Mouse (Mus musculus) NIH3T3 (cell line): ENCODE measurements around the gene Slc25a25.
A peak's percentile ranks its signal among the peaks of the same experiment; 100 is the strongest.

ENCODE experiments used
- DNase-seq: peaks from one replicate; pipeline ENCODE4 v3.0.0-alpha.2; 2012; ENCODE audit warnings: low read depth

Gene Slc25a25

DNA sequence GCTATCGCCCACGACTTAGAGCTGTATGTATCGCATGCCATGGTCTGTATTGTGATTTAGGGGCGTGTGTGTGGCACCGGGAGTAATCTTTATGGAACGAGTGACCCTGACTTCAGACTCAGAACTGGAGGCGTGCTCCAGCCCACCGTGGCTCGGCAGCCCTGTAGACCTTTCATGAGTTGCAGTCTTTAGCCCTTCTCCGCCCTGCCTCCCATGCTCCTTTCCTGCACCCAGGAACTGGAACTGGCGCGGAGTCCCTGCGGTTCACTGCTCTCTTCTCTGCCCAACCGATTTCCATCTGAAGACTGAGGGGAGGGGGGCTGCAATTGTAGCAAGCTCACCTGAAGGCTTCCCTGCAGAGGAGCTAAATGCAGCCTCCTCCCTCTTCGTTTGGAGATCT lies 54.5 kb downstream of the Slc25a25 start:
- DNase-seq: no peak

DNA sequence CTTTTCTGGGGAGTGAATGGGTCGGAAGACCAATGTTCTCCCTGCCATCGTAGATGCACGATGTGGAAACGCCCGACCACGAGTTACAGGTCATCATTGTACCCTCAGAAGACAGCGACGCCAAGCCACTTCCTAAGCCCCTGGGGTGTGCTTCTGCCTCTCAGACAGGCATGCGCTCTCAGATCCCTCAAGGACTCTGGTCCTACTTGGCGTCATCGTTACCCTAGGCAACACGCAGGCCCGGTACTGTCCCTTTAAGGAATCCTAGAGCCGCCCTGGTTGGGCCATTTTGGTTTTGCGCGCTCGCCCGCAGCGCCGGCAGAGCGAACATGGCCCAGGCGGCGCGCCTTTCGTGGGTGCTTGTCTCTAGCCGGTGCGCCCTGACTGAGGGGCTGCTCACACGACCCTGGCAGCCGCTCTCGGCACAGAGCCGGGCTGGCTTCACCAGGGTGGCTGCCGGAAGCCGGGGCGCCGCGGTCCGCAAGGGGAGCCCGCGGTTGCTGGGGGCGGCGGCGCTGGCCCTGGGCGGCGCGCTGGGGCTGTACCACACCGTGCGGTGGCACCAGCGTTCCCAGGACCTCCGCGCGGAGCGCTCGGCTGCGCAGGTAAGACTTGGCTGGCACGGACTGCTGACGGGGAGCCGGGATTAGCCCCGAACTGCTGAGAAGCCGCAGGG lies 55.2 kb downstream of the Slc25a25 start:
- DNase-seq: peak; percentile 94

DNA sequence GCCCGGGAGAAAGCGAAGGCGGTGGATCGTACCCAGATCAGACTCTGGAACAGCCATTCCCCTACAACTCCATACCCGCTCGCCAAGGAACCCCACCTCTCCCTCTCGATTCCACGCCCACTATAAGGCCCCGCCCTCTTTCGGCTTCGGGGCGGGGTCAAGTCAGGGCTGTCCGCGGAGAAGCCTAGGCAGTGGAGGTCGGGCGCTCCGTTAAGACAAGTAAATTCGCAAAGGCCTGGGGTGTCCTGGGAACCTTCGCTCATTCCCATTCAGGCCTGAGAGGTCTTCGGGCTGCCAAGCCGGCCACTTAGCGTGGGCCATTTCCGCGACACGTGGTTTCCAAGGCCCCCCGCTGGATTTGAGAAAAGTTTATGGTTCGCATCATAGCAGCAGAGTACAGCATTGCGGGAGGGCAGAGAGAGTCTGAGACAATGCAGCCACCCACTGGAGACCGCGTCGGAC lies 55.7 kb downstream of the Slc25a25 start, which contains the start of gene Ptges2:
Gene Ptges2, plus strand, starts transcription at position 413 of the 462 bp plus-strand sequence.
- DNase-seq: peak; percentile 94

DNA sequence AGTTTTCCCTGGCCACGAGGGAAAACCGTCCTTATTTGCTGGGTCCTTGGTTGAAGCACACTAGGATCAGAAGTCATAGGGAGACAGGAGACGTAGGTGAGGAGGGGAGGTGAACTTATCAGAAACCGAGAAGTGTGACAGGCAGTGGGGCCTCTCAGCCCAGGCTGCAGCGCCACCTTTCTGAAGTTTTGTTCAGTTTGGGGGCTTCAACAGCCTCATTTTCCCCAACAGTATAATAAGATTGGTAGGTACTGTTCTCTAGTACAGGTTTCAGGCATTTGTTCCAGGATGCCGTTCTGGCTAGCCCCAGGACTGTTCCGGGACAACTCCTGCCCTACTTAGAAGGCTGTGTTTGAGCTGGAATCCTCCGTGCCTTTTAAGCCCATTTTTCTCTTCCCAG lies 56.3 kb downstream of the Slc25a25 start:
- peak; percentile 68 for DNase-seq

DNA sequence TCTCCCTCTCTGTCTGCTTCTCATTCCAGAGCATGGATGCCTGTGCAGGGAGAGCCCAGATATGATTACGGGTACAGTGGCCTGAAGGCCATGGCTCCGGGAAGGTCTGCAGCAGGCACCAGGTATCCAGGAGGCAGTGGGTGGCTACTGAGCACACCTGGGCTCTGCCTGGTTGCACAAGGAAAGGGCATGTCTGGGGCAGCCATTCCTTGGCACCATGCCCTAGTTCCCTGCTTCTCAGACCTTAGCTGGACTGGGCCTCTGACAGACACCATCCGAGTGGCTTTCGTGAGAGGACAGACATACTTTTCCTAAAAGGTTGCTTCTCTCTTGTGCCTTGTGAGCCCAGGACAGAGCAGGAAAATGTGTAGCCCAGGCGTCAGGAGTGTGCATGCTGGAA lies 59.2 kb downstream of the Slc25a25 start:
- DNase-seq: no peak

DNA sequence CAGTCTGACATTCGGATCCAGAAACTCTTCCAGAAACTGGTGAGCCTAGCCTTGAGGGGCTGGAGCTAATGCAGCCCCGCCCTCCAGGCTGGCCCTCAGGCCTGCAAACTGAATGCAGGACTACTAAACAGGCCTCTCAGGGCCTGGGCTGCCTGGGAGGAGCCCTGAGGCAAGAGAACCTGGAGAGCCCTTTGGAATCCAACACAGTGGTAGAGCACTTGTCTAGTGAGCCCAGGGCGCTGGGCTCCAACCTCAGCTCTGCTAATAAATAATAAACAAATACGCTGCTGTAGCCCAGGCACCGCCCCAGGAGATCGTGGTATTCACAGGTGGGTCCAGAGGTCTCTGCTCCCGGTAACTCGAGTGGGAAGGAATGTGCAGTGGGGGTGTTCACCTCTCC lies 60.4 kb downstream of the Slc25a25 start:
- DNase-seq: peak; percentile 42

DNA sequence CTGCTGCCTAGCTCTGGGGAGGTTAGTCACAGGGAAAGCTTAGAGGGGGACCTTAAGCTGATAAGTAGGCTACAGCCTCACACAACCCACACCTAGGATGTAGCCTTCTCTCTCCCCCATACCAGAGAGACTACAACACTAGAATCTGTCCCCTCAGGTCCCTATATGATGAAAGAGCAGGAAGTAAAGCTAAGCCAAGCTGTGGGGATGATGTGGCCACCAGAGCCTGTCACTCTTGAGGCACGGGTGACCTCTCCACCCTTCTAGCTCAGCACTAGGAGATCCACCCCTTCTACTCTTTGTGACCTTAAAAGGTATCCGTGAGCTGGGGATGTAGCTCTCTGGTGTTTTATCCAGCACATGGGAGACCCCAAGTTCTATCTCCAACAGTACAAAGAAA lies 62.1 kb downstream of the Slc25a25 start:
- no peak for DNase-seq

DNA sequence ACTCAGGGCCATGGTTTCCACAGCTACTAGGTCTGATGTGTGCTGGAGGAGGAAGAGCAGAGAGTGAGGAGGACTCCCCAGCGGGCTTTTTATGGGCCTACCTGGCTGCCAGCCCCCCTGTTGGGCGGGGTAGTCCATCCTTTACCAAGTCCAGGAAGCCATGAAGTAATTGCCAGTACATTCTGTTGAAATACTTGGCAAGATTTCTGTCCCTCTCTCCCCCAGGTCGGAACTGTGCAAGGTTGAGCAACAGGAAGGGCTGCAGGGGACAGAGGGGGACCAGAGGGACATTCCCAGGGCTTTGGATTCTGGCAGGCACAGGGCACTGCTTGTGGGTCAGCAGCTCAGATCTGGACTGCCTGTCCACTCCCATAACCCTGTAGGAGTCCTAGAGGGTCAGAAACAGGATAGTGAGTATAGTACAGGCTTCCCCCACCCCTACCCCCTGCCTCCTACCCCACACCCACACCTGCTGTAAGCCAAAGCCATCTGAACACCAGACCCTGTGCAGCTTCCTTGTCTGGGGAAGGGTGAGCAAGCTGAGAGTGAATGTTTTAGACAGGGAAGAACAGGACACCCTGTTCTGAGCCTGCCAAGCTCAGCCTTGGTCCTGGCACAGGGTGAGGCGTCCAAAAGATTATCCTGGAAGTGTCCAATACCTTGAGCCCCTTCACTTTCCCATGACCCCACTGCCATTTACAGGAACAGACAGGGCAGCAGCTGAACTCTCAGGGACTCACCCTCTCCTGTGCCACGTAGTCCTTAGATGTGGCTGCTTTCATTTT lies 63.3 kb downstream of the Slc25a25 start, which contains the start of gene Lcn2:
Gene Lcn2, minus strand, starts transcription at position 547 of the 785 bp plus-strand sequence.
- DNase-seq: no peak

DNA sequence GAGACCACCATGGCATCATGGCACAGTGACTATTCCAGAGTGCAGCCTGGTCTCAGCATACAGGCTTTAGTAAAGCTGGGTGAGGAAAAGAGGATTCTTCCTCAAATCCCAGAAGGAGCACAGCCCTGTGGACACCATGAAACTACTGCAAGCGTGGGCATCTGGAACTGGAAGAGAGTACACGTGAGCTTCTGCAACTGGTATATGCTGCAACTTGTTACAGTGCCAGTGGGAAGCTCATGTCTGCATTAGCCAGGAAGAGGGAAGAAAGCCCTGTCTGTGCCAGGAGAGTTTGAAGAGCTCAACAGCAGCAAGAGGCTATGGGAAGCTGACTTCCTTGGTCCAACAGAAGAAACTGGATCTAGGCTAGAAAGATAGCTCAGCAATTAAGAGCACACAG lies 68.6 kb downstream of the Slc25a25 start:
- DNase-seq: no peak

DNA sequence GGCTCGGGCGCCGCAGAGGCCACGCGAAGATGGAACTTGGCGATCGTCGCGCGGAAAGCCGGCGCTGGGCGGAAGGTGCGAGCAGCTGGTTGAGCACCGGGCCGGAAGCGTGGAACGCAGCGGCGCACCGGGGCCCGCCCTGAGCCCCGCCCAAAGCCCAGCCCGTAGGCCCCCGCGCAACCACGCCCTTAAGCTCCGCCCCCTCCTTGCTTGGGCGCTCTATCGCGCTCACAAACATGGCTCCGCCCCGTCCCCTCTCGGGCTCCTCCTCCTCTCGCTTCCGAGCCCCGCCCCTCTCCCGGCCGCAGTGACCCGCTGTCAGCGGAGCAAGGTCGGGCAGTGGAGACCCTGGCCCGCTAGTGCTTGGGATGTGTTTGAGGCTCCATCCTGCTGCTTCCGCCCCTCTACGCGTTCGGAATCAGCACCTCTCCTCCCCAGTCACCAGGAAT lies 69.4 kb downstream of the Slc25a25 start, which contains the start of gene 1110008P14Rik:
Gene 1110008P14Rik, minus strand, starts transcription at position 164 of the 449 bp plus-strand sequence.
- DNase-seq: peak; percentile 96

DNA sequence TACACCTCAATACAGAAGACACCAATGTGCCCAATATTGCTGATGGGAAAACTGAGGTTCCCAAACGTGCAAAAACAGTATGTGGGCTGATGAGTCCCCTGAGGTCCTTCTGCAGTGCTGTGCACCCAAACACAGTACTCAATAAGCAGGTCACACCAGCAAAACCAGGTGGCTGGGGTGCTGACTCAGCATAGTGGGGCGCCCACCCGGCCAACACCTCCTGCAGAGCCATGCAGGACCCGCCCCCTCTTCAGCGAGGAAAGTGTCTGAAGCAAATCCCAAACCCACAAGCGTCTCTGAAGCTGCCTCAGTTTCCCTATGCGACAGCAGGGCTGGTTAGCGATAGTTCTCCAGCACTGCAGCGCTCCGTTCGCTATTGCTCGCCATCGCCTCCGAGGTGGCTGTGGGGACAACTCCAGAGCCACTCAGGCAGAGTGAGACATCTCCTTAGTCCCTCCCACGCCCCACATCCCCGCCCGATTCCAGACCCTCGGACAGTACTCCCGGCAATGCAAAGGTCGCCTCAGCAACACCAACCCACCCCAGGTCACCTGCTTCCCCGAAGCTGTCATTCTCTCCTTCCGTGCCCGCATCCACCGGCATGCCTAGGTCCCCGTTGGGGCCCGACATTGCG lies 70.0 kb downstream of the Slc25a25 start:
- no peak for DNase-seq

DNA sequence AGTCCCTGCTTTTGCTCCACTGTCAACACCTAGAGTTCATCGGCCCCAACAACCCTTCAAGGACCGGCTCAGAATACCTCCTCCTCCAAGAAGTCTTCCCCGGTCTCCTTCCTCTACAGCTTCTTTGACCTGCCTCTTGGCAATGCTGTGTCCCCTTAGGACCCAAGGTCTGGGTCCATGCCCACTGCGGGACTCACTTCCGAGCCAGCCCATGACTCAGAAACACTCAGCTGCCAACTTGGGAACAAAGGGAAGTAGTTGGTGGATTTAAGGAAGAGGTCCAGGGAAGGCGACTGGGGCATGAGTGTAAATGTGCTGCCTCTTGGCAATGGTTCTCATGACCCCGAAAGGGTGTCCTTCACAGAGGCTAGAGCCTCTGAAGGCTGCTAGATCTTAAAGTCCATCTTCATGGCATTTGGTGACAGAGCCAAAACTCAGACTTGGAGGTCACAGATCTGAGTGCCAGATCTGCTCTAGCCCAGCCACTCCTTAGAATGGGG lies 71.2 kb downstream of the Slc25a25 start:
- no peak for DNase-seq

DNA sequence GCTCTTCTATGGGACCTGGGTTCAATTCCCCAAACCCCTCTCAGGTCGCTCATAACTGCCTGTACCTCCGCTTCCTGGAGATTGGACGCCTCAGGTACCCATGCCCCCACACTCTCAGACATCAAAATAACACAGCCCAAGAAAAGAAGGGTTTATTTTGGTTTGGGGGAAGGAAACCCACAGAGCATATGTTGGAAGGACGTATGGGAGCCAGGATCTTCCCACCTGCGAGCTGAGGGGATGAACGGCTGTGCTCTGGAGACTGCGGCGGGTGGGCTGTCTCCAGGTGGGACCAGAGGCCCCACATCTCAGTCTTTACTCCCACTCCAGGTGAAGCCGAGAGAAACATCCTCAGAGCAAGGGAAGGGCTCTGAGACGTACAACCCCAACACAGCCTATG lies 74.3 kb downstream of the Slc25a25 start:
- no peak for DNase-seq

DNA sequence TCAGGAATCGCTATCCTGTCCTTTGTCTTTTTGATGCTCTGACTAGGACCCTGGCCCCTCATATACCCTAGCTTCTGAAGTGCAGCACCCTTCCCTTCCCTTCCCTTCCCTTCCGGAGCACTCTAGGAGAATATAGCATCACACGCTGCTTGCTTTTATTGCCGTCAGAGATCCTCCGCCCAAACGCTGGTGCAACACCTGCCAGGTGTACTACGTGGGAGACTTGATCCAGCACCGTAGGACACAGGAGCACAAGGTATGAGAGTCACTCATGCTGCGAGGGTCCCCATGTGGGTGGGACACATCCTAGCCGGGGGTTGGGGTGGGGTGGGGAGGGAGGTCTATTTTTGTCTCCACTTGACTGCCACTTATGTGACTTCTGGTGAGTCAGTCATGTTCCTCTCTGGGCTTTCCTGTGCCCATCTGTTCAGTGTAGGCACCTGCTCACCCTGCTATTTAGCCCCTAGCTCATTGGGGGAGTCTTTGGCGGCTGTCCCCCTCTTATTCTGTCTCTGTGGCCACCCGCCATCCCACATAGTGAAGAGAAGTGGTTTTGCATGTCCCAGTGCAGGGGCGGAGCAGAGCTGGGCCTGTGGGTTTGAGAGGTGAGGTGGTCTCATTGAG lies 75.8 kb downstream of the Slc25a25 start:
- DNase-seq: no peak

DNA sequence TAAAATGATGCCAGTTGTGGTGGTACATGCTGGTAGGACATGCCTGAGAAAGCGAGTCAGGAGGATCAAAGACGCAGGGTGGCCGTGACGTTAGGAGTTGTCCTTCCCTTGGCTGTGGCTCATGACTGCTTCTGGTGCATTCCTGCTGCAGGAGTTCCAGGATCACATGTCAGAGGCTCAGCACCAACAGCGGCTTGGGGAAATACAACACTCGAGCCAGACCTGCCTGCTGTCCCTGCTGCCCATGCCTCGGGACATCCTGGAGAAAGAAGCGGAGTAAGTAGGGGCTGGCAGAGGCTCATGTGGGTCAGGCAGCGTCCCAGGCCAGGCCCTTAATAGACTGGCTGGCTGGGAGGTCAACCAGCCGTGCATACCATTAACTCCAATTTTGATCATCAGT lies 77.1 kb downstream of the Slc25a25 start:
- DNase-seq: no peak

DNA sequence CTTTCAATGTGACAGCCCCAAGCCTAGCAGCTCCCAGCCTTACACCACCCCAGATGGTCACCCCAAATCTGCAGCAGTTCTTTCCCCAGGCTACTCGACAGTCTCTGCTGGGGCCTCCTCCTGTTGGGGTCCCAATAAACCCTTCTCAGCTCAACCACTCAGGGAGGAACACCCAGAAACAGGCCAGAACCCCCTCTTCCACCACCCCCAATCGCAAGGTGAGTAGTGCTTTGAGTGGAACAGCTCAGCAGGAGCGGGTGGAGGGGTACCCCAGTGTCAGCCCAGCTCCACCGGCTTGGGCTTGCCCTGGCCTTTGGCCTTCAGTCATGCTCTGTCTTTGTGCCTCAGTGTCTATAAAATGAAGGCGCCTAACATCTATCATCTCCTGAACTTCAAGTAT lies 83.9 kb downstream of the Slc25a25 start:
- DNase-seq: no peak
